Mouse (Mus musculus) midbrain, postnatal 0 days (tissue): ENCODE data around the gene Fcer1g. TPM values are rescaled to one million over a fixed set of nuclear protein-coding genes. Genes with fewer than 3 reads are reported as not detected.

ENCODE experiments used
- ATAC-seq: fragments of 200-750 bp; cut with Nextera tagmentation; 2 replicates; pipeline ENCODE4 v1.8.0; 2017; ENCODE audit warnings: moderate number of reproducible peaks, mild to moderate bottlenecking, moderate TSS enrichment, moderate library complexity; ENCODE audit not compliant: low FRiP score
- DNase-seq: peaks from one replicate; pipeline ENCODE4 v3.0.0-alpha.2; 2015; ENCODE audit warnings: low spot score
- H3K27ac ChIP-seq: fragments of 300-500 bp; sonication (generic); 2 replicates; pipeline ENCODE4 v1.5.1; 2014; ENCODE audit warnings: low read depth, mild to moderate bottlenecking, low read length, mixed read lengths
- H3K27me3 ChIP-seq: fragments of 300-500 bp; sonication (generic); 2 replicates; pipeline ENCODE4 v1.6.1; 2014; ENCODE audit warnings: low read length, control low read depth, mixed read lengths; ENCODE audit not compliant: insufficient read depth
- H3K36me3 ChIP-seq: fragments of 300-500 bp; sonication (generic); 2 replicates; pipeline ENCODE4 v1.6.1; 2014; ENCODE audit warnings: low read length, control low read depth, mixed read lengths; ENCODE audit not compliant: insufficient read depth
- H3K4me1 ChIP-seq: fragments of 300-500 bp; sonication (generic); 2 replicates; pipeline ENCODE4 v1.6.1; 2014; ENCODE audit warnings: mild to moderate bottlenecking, control low read depth, antibody characterized with exemption, low read length, mixed read lengths; ENCODE audit not compliant: insufficient read depth
- H3K4me2 ChIP-seq: fragments of 300-500 bp; sonication (generic); 2 replicates; pipeline ENCODE4 v1.6.1; 2014; ENCODE audit warnings: low read depth, mild to moderate bottlenecking, low read length, mixed read lengths; ENCODE audit not compliant: poor library complexity, severe bottlenecking
- H3K4me3 ChIP-seq: fragments of 300-500 bp; sonication (generic); 2 replicates; pipeline ENCODE4 v1.5.1; 2014; ENCODE audit warnings: low read depth, mild to moderate bottlenecking, low read length, moderate library complexity
- H3K9ac ChIP-seq: fragments of 300-500 bp; sonication (generic); replicated peaks from 2 replicates; pipeline ENCODE4 v1.6.1; 2014; ENCODE audit warnings: mild to moderate bottlenecking, low read length, moderate library complexity, mixed read lengths; ENCODE audit not compliant: poor library complexity, severe bottlenecking
- H3K9me3 ChIP-seq: fragments of 300-500 bp; sonication (generic); 2 replicates; pipeline ENCODE4 v1.6.1; 2016; ENCODE audit warnings: low read length, control low read depth
- CTCF ChIP-seq: IDR thresholded peaks from 2 replicates; pipeline ENCODE4 v1.5.1; 2016; ENCODE audit warnings: antibody characterized with exemption, mild to moderate bottlenecking
- WGBS: fragments of 180-500 bp; shearing (Covaris S2); extraction: QIAGEN DNeasy Blood & Tissue Kit; methylation state at CpG from one replicate; pipeline ENCODE4 v1.1.7; 2014; 5-methylcytosine and 5-hydroxymethylcytosine counted together
- polyA plus RNA-seq: library from polyadenylated mRNA; unstranded; fragments of >200 nt; fragmentation: Nextera tagmentation; extraction: Ambion mirVana; gene quantifications from 2 replicates; pipeline ENCODE4 v1.2.1, GENCODE M21; 2015
- total RNA-seq: library from RNA; depleted of rRNA; stranded (reverse); fragments of >200 nt; gene quantifications from 2 replicates; pipeline ENCODE4 v1.2.3, GENCODE M21; 2014

Fcer1g gene
- total and polyA plus RNA-seq, 2 experiments from 2014 or later = 21.3 to 31.1 TPM

- WGBS = 1% methylated on average over 25 of the region's 25 CpGs
- Histone ChIP-seq H3K4me2 (peak overlapping the region; percentile 88), H3K27ac (no peak overlapping the region), H3K4me3 (peak overlapping the region; percentile 60), H3K9me3 (no peaks in the 10 kb centered on the region), H3K4me1 (peaks cover 3% of the 10 kb centered on the region), H3K27me3 (no peaks in the 10 kb centered on the region), H3K36me3 (peaks cover 51% of the 10 kb centered on the region), H3K9ac (peak overlapping the region; percentile 63)
- peak; percentile 29; the same call in 1 of the 2 replicates for ATAC-seq
- no peak for TF ChIP-seq CTCF
- no peak for DNase-seq
Measured at GRCm38 (mm10) chr1:171280250-171280915, 46.2 kb upstream of the Fcer1g start.

GRCm38 (mm10) chr1:171279721-171280120 is 45.6 kb upstream of the Fcer1g start:
- H3K9me3 ChIP-seq = no peaks in the 10 kb centered on the region
- H3K4me1 ChIP-seq = peaks cover 3% of the 10 kb centered on the region; the same call in 1 of the 2 replicates
- DNase-seq (no peak), ATAC-seq (no peak)
- WGBS = 66% methylated on average over 5 of the region's 5 CpGs
- TF ChIP-seq CTCF = no peak
- H3K9ac ChIP-seq = peak overlapping the region; percentile 63
- H3K4me2 ChIP-seq = peak overlapping the region; percentile 88
- H3K36me3 ChIP-seq = peaks cover 50% of the 10 kb centered on the region
- H3K27ac ChIP-seq = no peak overlapping the region
- no peaks in the 10 kb centered on the region for H3K27me3 ChIP-seq
- peak overlapping the region; percentile 60; the same call in 1 of the 2 replicates for H3K4me3 ChIP-seq

GRCm38 (mm10) chr1:171279012-171279705 is 45.0 kb upstream of the Fcer1g start:
- peaks cover 3% of the 10 kb centered on the region; the same call in 1 of the 2 replicates for H3K4me1 ChIP-seq
- no peak for TF ChIP-seq CTCF
- no peak overlapping the region for H3K4me3 ChIP-seq
- H3K4me2 ChIP-seq = no peak overlapping the region
- H3K36me3 ChIP-seq = peaks cover 51% of the 10 kb centered on the region
- no peaks in the 10 kb centered on the region for H3K9me3 ChIP-seq
- DNase-seq (no peak), ATAC-seq (no peak)
- WGBS = 88% methylated on average over 14 of the region's 14 CpGs
- H3K27me3 ChIP-seq = no peaks in the 10 kb centered on the region
- H3K27ac ChIP-seq = no peak overlapping the region
- H3K9ac ChIP-seq = no peak overlapping the region

- Histone ChIP-seq H3K27me3 (no peaks in the 10 kb centered on the region), H3K9ac (no peak overlapping the region), H3K27ac (no peak overlapping the region), H3K4me2 (no peak overlapping the region), H3K4me3 (no peak overlapping the region), H3K9me3 (no peaks in the 10 kb centered on the region), H3K4me1 (peaks cover 3% of the 10 kb centered on the region; the same call in 1 of the 2 replicates), H3K36me3 (peaks cover 53% of the 10 kb centered on the region)
- no peak for TF ChIP-seq CTCF
- 94% methylated on average over 8 of the region's 8 CpGs for WGBS
- DNase-seq (no peak), ATAC-seq (no peak)
Measured at GRCm38 (mm10) chr1:171278436-171278835, 44.3 kb upstream of the Fcer1g start.

GRCm38 (mm10) chr1:171277736-171278135 is 43.6 kb upstream of the Fcer1g start:
- no peak for TF ChIP-seq CTCF
- H3K27ac ChIP-seq = no peak overlapping the region
- H3K9ac ChIP-seq = no peak overlapping the region
- H3K4me2 ChIP-seq = no peak overlapping the region
- H3K36me3 ChIP-seq = peaks cover 53% of the 10 kb centered on the region
- WGBS = 83% methylated on average over 10 of the region's 10 CpGs
- no peaks in the 10 kb centered on the region for H3K9me3 ChIP-seq
- H3K4me1 ChIP-seq = peaks cover 3% of the 10 kb centered on the region; the same call in 1 of the 2 replicates
- no peak for ATAC-seq
- H3K27me3 ChIP-seq = no peaks in the 10 kb centered on the region
- DNase-seq = no peak
- H3K4me3 ChIP-seq = no peak overlapping the region
